Mouse (Mus musculus) lung, embryonic 16.5 days (tissue): ENCODE measurements around the gene Cldnd2. TPM values are rescaled to one million over a fixed set of nuclear protein-coding genes. Genes with fewer than 3 reads are reported as not detected.
"Not testable (repeated sequence)": the region's sequence is repeated elsewhere in the genome, so short reads cannot be mapped to it uniquely, and the experiment has no call there.

Experiments used
- ATAC-seq: fragments of 200-750 bp; cut with Nextera tagmentation; 2 replicates; pipeline ENCODE4 v1.8.0; 2017; ENCODE audit warnings: low read depth, mild to moderate bottlenecking, moderate library complexity
- H3K27ac ChIP-seq: fragments of 300-500 bp; sonication (generic); 2 replicates; pipeline ENCODE4 v1.5.1; 2014; ENCODE audit warnings: mild to moderate bottlenecking, control low read depth, low read length
- H3K27me3 ChIP-seq: fragments of 300-500 bp; sonication (generic); 2 replicates; pipeline ENCODE4 v1.6.1; 2014; ENCODE audit warnings: low read depth, low read length, mixed read lengths; ENCODE audit not compliant: control insufficient read depth, insufficient read depth
- H3K36me3 ChIP-seq: fragments of 300-500 bp; sonication (generic); 2 replicates; pipeline ENCODE4 v1.6.1; 2014; ENCODE audit warnings: low read length; ENCODE audit not compliant: control insufficient read depth, insufficient read depth
- H3K4me1 ChIP-seq: fragments of 300-500 bp; sonication (generic); replicated peaks from 2 replicates; pipeline ENCODE4 v1.6.1; 2014; ENCODE audit warnings: low read length, mixed read lengths; ENCODE audit not compliant: control insufficient read depth, insufficient read depth
- H3K4me2 ChIP-seq: fragments of 300-500 bp; sonication (generic); 2 replicates; pipeline ENCODE4 v1.6.1; 2014; ENCODE audit warnings: low read depth, low read length, control low read depth
- H3K4me3 ChIP-seq: fragments of 300-500 bp; sonication (generic); 2 replicates; pipeline ENCODE4 v1.5.1; 2014; ENCODE audit warnings: mild to moderate bottlenecking, low read length, control low read depth
- H3K9ac ChIP-seq: fragments of 300-500 bp; sonication (generic); 2 replicates; pipeline ENCODE4 v1.6.1; 2014; ENCODE audit warnings: low read length, control low read depth
- H3K9me3 ChIP-seq: fragments of 300-500 bp; sonication (generic); 2 replicates; pipeline ENCODE4 v1.6.1; 2016; ENCODE audit warnings: low read length; ENCODE audit not compliant: control insufficient read depth
- WGBS: fragments of 180-500 bp; shearing (Covaris S2); extraction: QIAGEN DNeasy Blood & Tissue Kit; methylation state at CpG from one replicate; pipeline ENCODE4 v1.1.7; 2014; 5-methylcytosine and 5-hydroxymethylcytosine counted together
- polyA plus RNA-seq: library from polyadenylated mRNA; unstranded; fragments of >200 nt; fragmentation: Nextera tagmentation; extraction: Ambion mirVana; gene quantifications from 2 replicates; pipeline ENCODE4 v1.2.1, GENCODE M21; 2015

Cldnd2 gene
- not detected in 2 replicates for polyA plus RNA-seq

DNA sequence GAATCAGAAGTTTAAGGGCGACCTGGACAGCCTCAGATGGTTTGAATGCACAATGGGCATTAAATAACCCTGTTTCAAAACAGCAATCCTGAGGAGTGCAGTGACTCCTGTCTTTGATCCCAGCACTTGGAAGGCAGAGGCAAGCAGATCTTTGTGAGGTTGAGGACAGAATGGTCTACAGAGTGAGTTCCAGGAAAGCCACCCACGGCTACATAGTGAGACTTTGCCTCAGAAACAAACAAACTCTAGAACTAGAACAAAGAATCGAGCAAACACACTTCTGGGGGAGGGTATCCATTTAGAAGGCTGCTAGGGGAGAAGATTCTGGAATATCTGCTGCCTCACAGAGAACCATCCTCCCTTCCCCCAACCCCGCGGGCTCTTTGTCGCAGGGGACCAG, at the start of gene Cldnd2:
Cldnd2 (plus strand) TSS at position 301 of the 400 bp plus-strand sequence.
- H3K27me3 ChIP-seq, result no peaks in the 10 kb centered on the region
- ATAC-seq, result no peak
- no peak within 1 kb of the TSS for H3K27ac ChIP-seq
- H3K4me2 ChIP-seq, result no peak within 1 kb of the TSS
- H3K9me3 ChIP-seq, result no peaks in the 10 kb centered on the region
- no peak within 1 kb of the TSS for H3K9ac ChIP-seq
- H3K4me1 ChIP-seq, result peaks cover 18% of the 10 kb centered on the region
- H3K4me3 ChIP-seq, result no peak within 1 kb of the TSS
- no peaks in the 10 kb centered on the region for H3K36me3 ChIP-seq
- WGBS, result 77% methylated on average over 6 of the region's 6 CpGs

DNA sequence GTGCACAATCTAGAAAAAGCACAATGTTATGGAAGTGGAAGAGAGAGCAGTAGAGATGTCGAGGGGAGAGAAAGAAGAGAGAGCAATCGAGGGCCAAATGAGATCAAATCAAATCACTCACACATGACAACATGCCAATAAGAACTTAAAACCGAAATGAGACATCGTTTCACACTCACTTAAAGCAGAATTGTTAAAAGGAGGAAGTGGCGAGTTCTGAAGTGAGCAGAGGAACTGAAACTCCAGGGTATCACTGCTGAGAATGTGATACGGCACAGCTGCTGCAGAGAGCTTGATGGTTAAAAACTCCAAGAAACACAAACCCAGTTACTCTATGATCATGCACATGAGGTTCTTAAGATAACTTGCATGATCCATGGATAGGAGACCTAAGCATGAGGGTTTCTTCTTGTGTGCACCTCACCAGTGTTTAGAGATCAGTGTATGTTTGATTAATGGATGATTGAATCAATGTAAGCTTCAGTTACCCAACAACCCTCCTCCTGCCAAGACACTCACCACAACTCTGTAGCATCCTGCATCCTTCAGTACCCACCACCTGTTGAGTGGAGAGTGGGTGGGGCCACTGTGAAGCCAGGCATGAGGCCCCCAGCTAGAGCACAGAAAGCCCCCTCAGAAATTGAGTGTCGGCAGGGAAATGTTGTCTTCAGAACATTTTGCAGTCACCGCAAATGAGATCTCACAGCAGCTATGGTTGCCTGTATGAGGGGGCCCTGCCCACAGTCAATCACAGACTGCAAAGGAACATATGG, 48.0 kb upstream of the Cldnd2 start:
- 58% methylated on average over 8 of the region's 8 CpGs for WGBS
- Histone ChIP-seq H3K4me3 (no peak overlapping the region), H3K36me3 (no peaks in the 10 kb centered on the region), H3K9me3 (no peaks in the 10 kb centered on the region), H3K4me2 (no peak overlapping the region), H3K27me3 (no peaks in the 10 kb centered on the region), H3K4me1 (no peaks in the 10 kb centered on the region), H3K9ac (no peak overlapping the region), H3K27ac (no peak overlapping the region)
- no peak for ATAC-seq

DNA sequence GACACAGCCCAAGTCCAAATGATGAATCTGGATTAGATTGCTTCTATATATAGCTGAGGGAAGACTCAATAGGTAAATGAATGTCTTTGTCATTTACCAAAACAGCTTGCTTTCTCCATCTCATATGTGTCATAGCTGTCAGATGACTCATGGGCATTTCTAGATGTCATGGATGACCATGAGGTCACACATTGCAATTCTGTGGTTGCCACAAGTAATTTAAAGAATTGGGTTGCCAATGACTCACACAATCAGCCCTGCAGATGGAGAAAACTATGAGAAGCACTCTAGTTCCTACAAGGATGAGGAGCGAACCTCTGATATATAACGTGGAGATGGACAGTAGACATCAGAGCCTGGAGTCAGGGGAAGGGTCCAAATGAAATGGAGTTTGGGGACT, 41.1 kb upstream of the Cldnd2 start:
- no peaks in the 10 kb centered on the region for H3K9me3 ChIP-seq
- H3K4me1 ChIP-seq, result no peaks in the 10 kb centered on the region
- WGBS, result 89% methylated on average over 2 of the region's 2 CpGs
- no peak overlapping the region for H3K27ac ChIP-seq
- no peak overlapping the region for H3K9ac ChIP-seq
- H3K4me2 ChIP-seq, result no peak overlapping the region
- no peak overlapping the region for H3K4me3 ChIP-seq
- no peaks in the 10 kb centered on the region for H3K36me3 ChIP-seq
- no peak for ATAC-seq
- H3K27me3 ChIP-seq, result no peaks in the 10 kb centered on the region

DNA sequence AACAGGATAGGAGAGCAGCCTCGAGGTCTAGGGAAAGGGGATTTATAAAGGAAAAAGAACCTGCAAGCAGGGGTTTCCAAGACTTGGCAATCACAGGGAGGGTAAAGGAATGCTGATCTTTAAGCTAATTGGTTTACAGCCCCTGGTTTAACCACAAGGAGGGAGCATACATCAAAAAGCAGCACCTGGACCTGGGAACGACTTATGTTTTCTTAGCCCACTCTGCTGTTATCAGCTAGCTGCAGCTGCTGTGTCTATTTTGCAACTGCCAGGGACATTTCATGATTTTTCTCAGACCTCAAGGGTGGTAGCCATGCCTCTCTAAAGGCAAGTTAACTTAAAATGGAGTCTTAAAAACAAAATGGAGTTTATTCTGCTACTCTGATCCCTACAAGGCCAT, 37.9 kb upstream of the Cldnd2 start:
- no peak overlapping the region for H3K4me2 ChIP-seq
- H3K4me1 ChIP-seq, result no peaks in the 10 kb centered on the region
- H3K9me3 ChIP-seq, result no peaks in the 10 kb centered on the region
- H3K27ac ChIP-seq, result no peak overlapping the region
- 22% methylated on average over 2 of the region's 2 CpGs for WGBS
- H3K27me3 ChIP-seq, result no peaks in the 10 kb centered on the region
- no peak overlapping the region for H3K9ac ChIP-seq
- no peaks in the 10 kb centered on the region for H3K36me3 ChIP-seq
- no peak overlapping the region for H3K4me3 ChIP-seq
- no peak for ATAC-seq

DNA sequence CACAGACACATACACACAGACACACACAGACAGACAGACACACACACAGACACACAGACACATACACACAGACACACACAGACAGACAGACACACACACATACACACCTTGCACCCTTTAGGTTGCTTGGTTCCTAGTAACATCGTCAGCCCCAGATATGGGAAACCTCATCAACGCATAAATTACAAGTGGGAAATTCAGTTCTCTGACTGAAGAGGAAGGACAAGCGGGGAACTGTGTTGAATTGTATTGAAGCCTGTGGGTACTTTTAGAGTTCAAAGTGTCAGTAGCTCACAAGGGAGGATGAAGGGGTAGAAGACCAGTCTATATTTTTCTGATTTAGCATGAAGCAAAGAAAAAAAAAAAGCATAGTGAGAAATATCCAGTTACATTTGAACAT, 33.0 kb upstream of the Cldnd2 start:
- H3K4me1 ChIP-seq, result no peaks in the 10 kb centered on the region
- H3K36me3 ChIP-seq, result no peaks in the 10 kb centered on the region
- WGBS, result 75% methylated on average over 3 of the region's 3 CpGs
- no peaks in the 10 kb centered on the region for H3K9me3 ChIP-seq
- no peak for ATAC-seq
- no peak overlapping the region for H3K4me3 ChIP-seq
- no peak overlapping the region for H3K4me2 ChIP-seq
- H3K27me3 ChIP-seq, result no peaks in the 10 kb centered on the region
- no peak overlapping the region for H3K9ac ChIP-seq
- no peak overlapping the region for H3K27ac ChIP-seq

DNA sequence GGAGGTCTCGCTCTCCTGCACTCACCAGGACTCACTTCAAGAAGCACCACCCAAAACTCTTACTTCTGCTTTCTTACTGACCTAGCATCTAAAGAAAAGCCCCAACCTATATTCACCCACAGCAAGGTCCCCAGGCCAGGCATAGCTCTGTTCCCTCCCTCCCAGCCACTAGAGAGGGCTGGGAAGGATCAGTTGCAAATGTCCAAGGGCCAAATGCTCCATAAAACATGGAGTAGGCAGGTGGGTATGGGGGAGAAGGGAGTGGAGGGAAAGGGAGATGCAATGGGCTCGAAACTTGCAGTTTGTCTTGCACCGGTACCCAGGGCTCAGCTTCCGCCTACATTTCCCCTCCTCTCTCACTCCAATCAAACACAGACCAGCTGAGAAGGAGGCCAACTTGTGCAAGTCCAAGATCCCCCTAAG, 32.4 kb upstream of the Cldnd2 start, which contains the start of gene Siglecg:
Siglecg (plus strand) TSS at position 74 of the 423 bp plus-strand sequence.
- Histone ChIP-seq H3K4me1 (no peaks in the 10 kb centered on the region), H3K4me3 (no peak within 1 kb of the TSS), H3K36me3 (no peaks in the 10 kb centered on the region), H3K27me3 (no peaks in the 10 kb centered on the region), H3K9me3 (no peaks in the 10 kb centered on the region), H3K27ac (no peak within 1 kb of the TSS), H3K9ac (no peak within 1 kb of the TSS), H3K4me2 (no peak within 1 kb of the TSS)
- 51% methylated on average over 4 of the region's 4 CpGs for WGBS
- ATAC-seq, result no peak

DNA sequence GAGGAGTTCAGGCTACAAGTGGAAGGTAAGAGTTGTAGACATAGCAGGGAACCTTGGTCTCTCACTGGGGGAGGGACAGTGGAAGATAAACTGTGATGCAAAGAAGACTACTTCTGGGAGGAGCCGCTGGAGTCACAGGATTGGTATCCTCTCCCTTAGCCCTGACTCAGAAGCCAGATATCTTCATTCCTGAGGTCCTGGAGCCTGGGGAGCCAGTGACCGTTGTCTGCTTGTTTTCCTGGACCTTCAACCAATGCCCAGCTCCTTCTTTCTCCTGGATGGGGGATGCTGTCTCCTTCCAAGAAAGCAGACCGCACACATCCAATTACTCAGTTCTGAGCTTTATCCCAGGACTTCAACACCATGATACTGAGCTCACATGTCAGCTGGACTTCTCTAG, 31.5 kb upstream of the Cldnd2 start:
- WGBS, result 70% methylated on average over 3 of the region's 3 CpGs
- Histone ChIP-seq H3K4me1 (no peaks in the 10 kb centered on the region), H3K36me3 (no peaks in the 10 kb centered on the region), H3K27me3 (no peaks in the 10 kb centered on the region), H3K9ac (no peak overlapping the region), H3K4me3 (no peak overlapping the region), H3K9me3 (no peaks in the 10 kb centered on the region), H3K4me2 (no peak overlapping the region), H3K27ac (no peak overlapping the region)
- no peak for ATAC-seq

DNA sequence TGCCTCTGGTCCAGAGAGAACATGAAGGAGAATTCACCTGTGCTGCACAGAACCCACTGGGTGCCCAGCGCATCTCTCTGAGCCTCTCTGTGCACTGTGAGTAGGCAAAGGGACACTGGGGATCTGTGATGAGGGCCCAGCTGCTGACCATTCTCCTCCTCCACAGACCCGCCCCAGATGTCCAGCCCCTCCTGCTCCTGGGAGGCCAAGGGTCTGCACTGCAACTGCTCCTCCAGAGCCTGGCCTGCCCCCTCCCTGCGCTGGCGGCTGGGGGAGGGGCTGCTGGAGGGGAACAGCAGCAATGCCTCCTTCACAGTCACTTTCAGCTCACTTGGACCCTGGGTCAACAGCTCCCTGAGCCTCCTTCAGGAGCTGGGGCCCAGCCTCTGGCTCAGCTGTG, 28.9 kb upstream of the Cldnd2 start:
- not testable (repeated sequence) for H3K9me3 ChIP-seq, H3K36me3 ChIP-seq, H3K4me2 ChIP-seq, H3K4me1 ChIP-seq, H3K9ac ChIP-seq, H3K27ac ChIP-seq, H3K27me3 ChIP-seq, H3K4me3 ChIP-seq, ATAC-seq
- 30% methylated on average over 3 of the region's 4 CpGs for WGBS

DNA sequence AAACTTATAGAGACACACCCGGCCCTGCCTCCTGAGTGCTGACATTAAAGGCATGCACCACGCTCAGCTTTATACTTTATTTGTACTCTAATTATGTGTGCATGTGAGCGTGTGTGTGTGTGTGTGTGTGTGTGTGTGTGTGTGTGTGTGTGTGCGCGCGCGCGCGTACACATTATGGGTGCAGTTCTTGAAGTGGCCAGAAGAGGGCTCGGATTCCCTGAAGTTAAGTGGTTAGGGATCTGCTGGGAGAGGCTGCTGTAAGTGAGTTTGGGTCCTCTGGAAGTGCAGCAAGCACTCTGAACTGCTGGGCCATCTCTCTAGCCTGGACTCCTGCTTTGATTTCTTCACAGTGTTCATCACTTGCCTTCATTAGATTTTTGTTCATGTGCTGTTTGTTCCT, 23.3 kb upstream of the Cldnd2 start:
- no peaks in the 10 kb centered on the region for H3K36me3 ChIP-seq
- no peaks in the 10 kb centered on the region for H3K4me1 ChIP-seq
- 82% methylated on average over 10 of the region's 10 CpGs for WGBS
- peaks cover 4% of the 10 kb centered on the region; the same call in 1 of the 2 replicates for H3K9me3 ChIP-seq
- H3K4me3 ChIP-seq, result no peak overlapping the region
- no peak overlapping the region for H3K27ac ChIP-seq
- no peaks in the 10 kb centered on the region for H3K27me3 ChIP-seq
- no peak overlapping the region for H3K9ac ChIP-seq
- no peak for ATAC-seq
- H3K4me2 ChIP-seq, result no peak overlapping the region
